Mouse (Mus musculus): ENCODE data around the gene Gm3252. TPM values are rescaled to one million over a fixed set of nuclear protein-coding genes. Genes with fewer than 3 reads are reported as not detected.

The Gm3252 gene
- total RNA-seq (2023; ENCODE audit: inconsistent age) = not detected in 4 replicates

DNA sequence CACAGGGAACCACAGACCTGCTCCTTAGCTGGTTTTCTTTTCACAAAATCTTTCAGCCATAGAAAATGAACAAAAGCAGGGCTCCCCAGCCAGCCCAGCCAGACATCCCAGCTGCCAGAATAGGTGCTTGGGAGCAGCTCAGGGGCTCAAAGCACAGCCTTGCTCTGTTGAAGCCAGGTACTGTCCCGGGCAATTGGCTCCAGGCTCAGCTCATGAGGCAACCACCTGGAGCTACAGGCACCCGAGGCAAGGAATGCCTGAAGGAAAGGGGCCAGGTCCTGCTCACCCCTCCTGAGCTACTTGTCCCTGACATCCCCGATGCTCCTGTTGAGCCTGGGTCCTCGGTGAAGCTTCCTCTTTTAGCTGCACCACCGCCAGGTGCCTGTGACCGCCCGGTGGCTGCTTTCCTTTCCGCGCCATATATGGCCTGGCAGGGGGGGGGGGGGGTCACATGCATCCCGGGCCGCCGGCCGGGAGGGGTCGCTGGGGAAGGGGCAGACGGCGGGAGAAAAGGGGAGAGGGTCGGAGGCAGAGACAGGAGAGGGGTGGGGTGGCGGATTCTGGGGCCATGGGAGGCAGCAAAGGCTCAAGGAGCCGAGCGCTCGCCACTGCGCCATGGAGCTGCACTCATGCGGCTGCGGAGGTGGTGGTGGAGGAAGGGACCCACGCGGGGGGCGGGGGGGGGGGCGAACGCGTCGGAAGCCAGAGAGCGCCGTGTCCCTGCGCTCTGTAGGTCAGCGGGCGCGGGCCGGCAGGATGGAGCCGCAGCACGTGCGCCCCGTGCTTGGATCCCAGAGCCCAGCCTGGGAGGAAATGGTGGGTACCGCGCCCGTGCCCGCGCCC is at the start of gene Gm3252:
Gm3252 (plus strand) TSS at position 738 of the 843 bp plus-strand sequence.

DNA sequence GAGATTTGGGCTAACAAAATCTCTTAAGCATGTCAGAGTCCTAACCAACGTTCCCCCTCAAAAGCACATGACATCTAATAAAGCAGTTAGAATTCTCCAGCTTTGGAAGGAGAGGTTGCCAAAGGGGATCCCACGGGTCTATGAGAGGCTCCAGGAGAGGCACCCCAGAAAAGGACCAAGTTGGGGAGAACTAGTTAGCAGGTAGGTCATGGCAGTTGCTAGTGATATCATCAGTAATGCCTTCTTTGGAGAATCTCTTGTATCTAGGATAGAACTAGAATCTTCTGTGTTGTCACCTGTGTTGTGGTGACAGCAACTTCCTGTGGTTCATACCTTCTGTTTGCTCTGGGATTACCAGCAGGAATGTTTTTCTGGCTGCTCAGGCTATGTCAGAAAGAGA is 17.6 kb upstream of the Gm3252 start, which contains the start of gene Gm7876:
Gm7876 (plus strand) TSS at position 301 of the 400 bp plus-strand sequence.

DNA sequence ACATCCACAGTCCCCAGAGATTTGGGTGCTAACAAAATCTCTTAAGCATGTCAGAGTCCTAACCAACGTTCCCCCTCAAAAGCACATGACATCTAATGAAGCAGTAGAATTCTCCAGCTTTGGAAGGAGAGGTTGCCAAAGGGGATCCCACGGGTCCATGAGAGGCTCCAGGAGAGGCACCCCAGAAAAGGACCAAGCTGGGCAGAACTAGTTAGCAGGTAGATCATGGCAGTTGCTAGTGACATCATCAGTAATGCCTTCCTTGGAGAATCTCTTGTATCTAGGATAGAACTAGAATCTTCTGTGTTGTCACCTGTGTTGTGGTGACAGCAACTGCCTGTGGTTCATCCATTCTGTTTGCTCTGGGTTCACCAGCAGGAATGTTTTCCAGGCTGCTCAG is 49.5 kb downstream of the Gm3252 start, which contains the start of gene Gm9602:
Gm9602 (plus strand) TSS at position 301 of the 400 bp plus-strand sequence.

Other genes with a start within 250 kb of the Gm3252 start
- gene Gm3182, start 245.0 kb upstream of the Gm3252 start, total RNA-seq (2023; ENCODE audit: inconsistent age) = not detected in 4 replicates
- not detected in 4 replicates for gene Gm3047, start 171.4 kb upstream of the Gm3252 start, total RNA-seq (2023; ENCODE audit: inconsistent age)
- gene Gm8159, start 94.4 kb upstream of the Gm3252 start, total RNA-seq (2023; ENCODE audit: inconsistent age) = not detected in 4 replicates
- gene Gm3239, start 62.6 kb upstream of the Gm3252 start, total RNA-seq (2023; ENCODE audit: inconsistent age) = not detected in 4 replicates
- not detected in 4 replicates for gene Gm7876, start 17.5 kb upstream of the Gm3252 start, total RNA-seq (2023; ENCODE audit: inconsistent age)
- gene Gm9602, start 49.6 kb downstream of the Gm3252 start, total RNA-seq (2023; ENCODE audit: inconsistent age) = not detected in 4 replicates
- not detected in 4 replicates for gene Gm3269, start 111.3 kb downstream of the Gm3252 start, total RNA-seq (2023; ENCODE audit: inconsistent age)
- gene Gm3264, start 128.8 kb downstream of the Gm3252 start, total RNA-seq (2023; ENCODE audit: inconsistent age) = not detected in 4 replicates
- not detected in 4 replicates for gene Gm3278, start 165.6 kb downstream of the Gm3252 start, total RNA-seq (2023; ENCODE audit: inconsistent age)